Comparison of ENCODE assay signal across 8 mouse cellular contexts in the genomic region with DNA sequence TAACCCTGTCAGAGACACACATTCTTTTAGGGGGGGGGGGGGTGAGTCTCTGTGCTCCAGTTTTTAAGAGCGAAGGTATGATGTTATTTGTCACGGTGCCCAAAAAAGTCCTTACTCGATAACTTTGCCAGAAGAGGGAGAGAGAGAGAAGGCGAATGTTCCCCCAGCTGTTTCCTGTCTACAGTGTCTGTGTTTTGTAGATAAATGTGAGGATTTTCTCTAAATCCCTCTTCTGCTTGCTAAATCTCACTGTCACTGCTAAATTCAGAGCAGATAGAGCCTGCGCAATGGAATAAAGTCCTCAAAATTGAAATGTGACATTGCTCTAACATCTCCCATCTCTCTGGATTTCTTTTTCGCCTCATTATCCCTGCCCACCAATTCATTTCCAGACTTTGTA. TPM values are rescaled to one million over a fixed set of nuclear protein-coding genes. Genes with fewer than 3 reads are reported as not detected.
DNase-seq lines count a peak whose midpoint lies in the region; ATAC-seq and TF ChIP-seq lines count a peak whose summit lies in the region.

No protein-coding gene starts in this region.

- H3K4me1 ChIP-seq in embryonic fibroblast, embryonic 13.5 days (ENCODE audit: control insufficient read depth, insufficient read depth, low read length) = peaks cover 15% of the 10 kb centered on the region
- H3K4me1 ChIP-seq in hindbrain, embryonic 14.5 days (replicated peaks; ENCODE audit: control insufficient read depth, insufficient read depth, low read length) = peaks cover 24% of the 10 kb centered on the region
- H3K4me1 ChIP-seq in liver, embryonic 12.5 days = peaks cover 5% of the 10 kb centered on the region
- H3K4me1 ChIP-seq in stomach, postnatal 0 days (replicated peaks; ENCODE audit: control insufficient read depth, insufficient read depth) = no peaks in the 10 kb centered on the region

- 0 out of 2 replicates have a peak overlapping the region, but pooled peaks have one; percentile 63 for H3K9ac ChIP-seq in hindbrain, embryonic 14.5 days
- H3K9ac ChIP-seq in liver, embryonic 12.5 days = no peak overlapping the region
- H3K9ac ChIP-seq in stomach, postnatal 0 days (ENCODE audit: low read length) = no peak overlapping the region; the same call in 1 of the 2 replicates

- no peak for ATAC-seq in hindbrain, embryonic 14.5 days (ENCODE audit: low FRiP score)
- ATAC-seq in liver, embryonic 12.5 days = no peak
- peak; percentile 45; the same call in 1 of the 2 replicates for ATAC-seq in stomach, postnatal 0 days (ENCODE audit: low FRiP score, low TSS enrichment)

- peak; percentile 21 for DNase-seq in kidney, adult 11 months
- DNase-seq in kidney, adult 8-10 months = no peak
- peak; percentile 32 for DNase-seq in hindbrain, embryonic 14.5 days (ENCODE audit: low spot score)
- DNase-seq in stomach, postnatal 0 days (ENCODE audit: low spot score) = no peak
- no peak for DNase-seq in adrenal gland, postnatal 4 days (ENCODE audit: low spot score in 2 of 2)
- no peak for DNase-seq in MN1 (ENCODE audit: low spot score)

- no peaks in the 10 kb centered on the region for H3K9me3 ChIP-seq in hindbrain, embryonic 14.5 days (ENCODE audit: control insufficient read depth, low read length)
- no peaks in the 10 kb centered on the region for H3K9me3 ChIP-seq in liver, embryonic 12.5 days (replicated peaks)
- no peaks in the 10 kb centered on the region for H3K9me3 ChIP-seq in stomach, postnatal 0 days (ENCODE audit: control insufficient read depth, low read length)

- peak overlapping the region; percentile 88 for H3K4me2 ChIP-seq in hindbrain, embryonic 14.5 days (replicated peaks)
- peak overlapping the region; percentile 50; the same call in 1 of the 2 replicates for H3K4me2 ChIP-seq in liver, embryonic 12.5 days
- H3K4me2 ChIP-seq in stomach, postnatal 0 days (replicated peaks; ENCODE audit: low read depth) = peak overlapping the region; percentile 70

- no peak for TF ChIP-seq EP300 in stomach, postnatal 0 days (optimal IDR thresholded peaks at IDR 0.05)

- no peaks in the 10 kb centered on the region for H3K36me3 ChIP-seq in hindbrain, embryonic 14.5 days (replicated peaks; ENCODE audit: control insufficient read depth, insufficient read depth)
- H3K36me3 ChIP-seq in liver, embryonic 12.5 days = no peaks in the 10 kb centered on the region
- H3K36me3 ChIP-seq in stomach, postnatal 0 days (ENCODE audit: control insufficient read depth, insufficient read depth, low read length) = no peaks in the 10 kb centered on the region

- no peaks in the 10 kb centered on the region for H3K27me3 ChIP-seq in hindbrain, embryonic 14.5 days (ENCODE audit: control insufficient read depth, insufficient read depth, low read length)
- peaks cover 56% of the 10 kb centered on the region for H3K27me3 ChIP-seq in liver, embryonic 12.5 days (replicated peaks)
- no peaks in the 10 kb centered on the region for H3K27me3 ChIP-seq in stomach, postnatal 0 days (ENCODE audit: control insufficient read depth, insufficient read depth, low read length)

- TF ChIP-seq POLR2A in embryonic fibroblast, embryonic 13.5 days (IDR thresholded peaks at IDR 0.05; ENCODE audit: low read depth, low read length) = no peak

- H3K27ac ChIP-seq in embryonic fibroblast, embryonic 13.5 days (ENCODE audit: insufficient read depth, low read length) = peak overlapping the region; percentile 66
- no peak overlapping the region; the same call in 1 of the 2 replicates for H3K27ac ChIP-seq in hindbrain, embryonic 14.5 days
- H3K27ac ChIP-seq in liver, embryonic 12.5 days = no peak overlapping the region
- H3K27ac ChIP-seq in stomach, postnatal 0 days (replicated peaks) = peak overlapping the region; percentile 90

- H3K4me3 ChIP-seq in embryonic fibroblast, embryonic 13.5 days (ENCODE audit: insufficient read depth, low read length) = peak overlapping the region; percentile 30; the same call in 1 of the 2 replicates
- 0 out of 2 replicates have a peak overlapping the region, but pooled peaks have one; percentile 39 for H3K4me3 ChIP-seq in hindbrain, embryonic 14.5 days (replicated peaks; ENCODE audit: low read length)
- H3K4me3 ChIP-seq in liver, embryonic 12.5 days = peak overlapping the region; percentile 44; the same call in 1 of the 2 replicates
- peak overlapping the region; percentile 57 for H3K4me3 ChIP-seq in stomach, postnatal 0 days (ENCODE audit: low read depth, low read length)

- WGBS in hindbrain, embryonic 14.5 days = 56% methylated on average over 6 of the region's 6 CpGs
- 5% methylated on average over 6 of the region's 6 CpGs for WGBS in liver, embryonic 12.5 days (ENCODE audit: insufficient replicate concordance)
- 20% methylated on average over 6 of the region's 6 CpGs for WGBS in stomach, postnatal 0 days

- no peak for TF ChIP-seq CTCF in embryonic fibroblast, embryonic 13.5 days (IDR thresholded peaks at IDR 0.05; ENCODE audit: borderline replicate concordance, insufficient read depth, low read length)
- TF ChIP-seq CTCF in stomach, postnatal 0 days (IDR thresholded peaks at IDR 0.05; ENCODE audit: low read depth) = peak; percentile 41

RNA-seq across cellular contexts. Expression of a gene that starts 0.9 kb away (rescaled TPM):
- polyA plus RNA-seq in embryonic fibroblast, embryonic 13.5 days (2011; ENCODE audit: insufficient read length, low read depth, missing spikeins) = 8.4 and 73.2 TPM in 2 replicates
- polyA plus RNA-seq in hindbrain, embryonic 14.5 days (2014; fragmentation: Nextera tagmentation; extraction: Ambion mirVana) = 17.5 and 18.6 TPM in 2 replicates
- 11.2 and 11.5 TPM in 2 replicates for polyA plus RNA-seq in liver, embryonic 12.5 days (2016; fragmentation: Nextera tagmentation; extraction: Ambion mirVana)
- polyA plus RNA-seq in stomach, postnatal 0 days (2015; fragmentation: Nextera tagmentation; extraction: Ambion mirVana) = 38.1 and 42.5 TPM in 2 replicates
- total RNA-seq in adrenal gland, postnatal 4 days (2021) = 10 to 100 TPM; 46.1 to 62.4 TPM

Comparison
In these comparisons a context has a peak if more than half of its experiments do, and no peak if none do; other contexts are left out.
1. DNase-seq: peak in kidney, adult 11 months (single experiment) and hindbrain, embryonic 14.5 days (single experiment); none in kidney, adult 8-10 months (0 of 2), stomach, postnatal 0 days (single experiment), adrenal gland, postnatal 4 days (0 of 2) and MN1 (single experiment).
2. H3K27ac ChIP-seq: peak in embryonic fibroblast, embryonic 13.5 days (single experiment) and stomach, postnatal 0 days (single experiment); none in hindbrain, embryonic 14.5 days (single experiment) and liver, embryonic 12.5 days (single experiment).
3. Peak in every context shown above with its lines, with median percentiles within 50 percentile points of each other: H3K4me3 ChIP-seq and H3K4me2 ChIP-seq.